Mouse (Mus musculus) midbrain, embryonic 14.5 days (tissue): ENCODE data around the gene Arhgap22. TPM values are rescaled to one million over a fixed set of nuclear protein-coding genes. Genes with fewer than 3 reads are reported as not detected.
A peak's percentile ranks its signal among the peaks of the same experiment; 100 is the strongest.

Source experiments
- ATAC-seq: fragments of 200-750 bp; cut with Nextera tagmentation; 2 replicates; pipeline ENCODE4 v1.8.0; 2017; ENCODE audit warnings: moderate number of reproducible peaks, moderate library complexity; ENCODE audit not compliant: low FRiP score, low TSS enrichment
- DNase-seq: peaks from one replicate; pipeline ENCODE4 v3.0.0-alpha.2; 2015
- H3K27ac ChIP-seq: fragments of 300-500 bp; sonication (generic); replicated peaks from 2 replicates; pipeline ENCODE4 v1.5.1; 2014; ENCODE audit warnings: mild to moderate bottlenecking, low read depth, low read length, moderate library complexity
- H3K27me3 ChIP-seq: fragments of 300-500 bp; sonication (generic); 2 replicates; pipeline ENCODE4 v1.6.1; 2014; ENCODE audit warnings: low read length, control low read depth, mixed read lengths; ENCODE audit not compliant: control insufficient read depth, insufficient read depth
- H3K36me3 ChIP-seq: fragments of 300-500 bp; sonication (generic); 2 replicates; pipeline ENCODE4 v1.6.1; 2014; ENCODE audit warnings: low read length, control low read depth; ENCODE audit not compliant: control insufficient read depth, insufficient read depth
- H3K4me1 ChIP-seq: fragments of 300-500 bp; sonication (generic); 2 replicates; pipeline ENCODE4 v1.6.1; 2014; ENCODE audit warnings: mild to moderate bottlenecking, antibody characterized with exemption, low read length, control low read depth; ENCODE audit not compliant: control insufficient read depth, insufficient read depth
- H3K4me2 ChIP-seq: fragments of 300-500 bp; sonication (generic); 2 replicates; pipeline ENCODE4 v1.6.1; 2014; ENCODE audit warnings: mild to moderate bottlenecking, low read length, moderate library complexity
- H3K4me3 ChIP-seq: fragments of 300-500 bp; sonication (generic); replicated peaks from 2 replicates; pipeline ENCODE4 v1.5.1; 2014; ENCODE audit warnings: low read depth, low read length
- H3K9ac ChIP-seq: fragments of 300-500 bp; sonication (generic); replicated peaks from 2 replicates; pipeline ENCODE4 v1.6.1; 2014; ENCODE audit warnings: mild to moderate bottlenecking, low read length, moderate library complexity
- H3K9me3 ChIP-seq: fragments of 300-500 bp; sonication (generic); 2 replicates; pipeline ENCODE4 v1.6.1; 2016; ENCODE audit warnings: low read length, control low read depth, mixed read lengths; ENCODE audit not compliant: control insufficient read depth
- WGBS: fragments of 180-500 bp; shearing (Covaris S2); extraction: QIAGEN DNeasy Blood & Tissue Kit; methylation state at CpG from one replicate; pipeline ENCODE4 v1.1.7; 2014; 5-methylcytosine and 5-hydroxymethylcytosine counted together
- polyA plus RNA-seq: library from polyadenylated mRNA; unstranded; fragments of >200 nt; fragmentation: Nextera tagmentation; extraction: Ambion mirVana; gene quantifications from 2 replicates; pipeline ENCODE4 v1.2.1, GENCODE M21; 2014

Arhgap22 gene
- 1.3 and 1.4 TPM in 2 replicates for polyA plus RNA-seq

DNA sequence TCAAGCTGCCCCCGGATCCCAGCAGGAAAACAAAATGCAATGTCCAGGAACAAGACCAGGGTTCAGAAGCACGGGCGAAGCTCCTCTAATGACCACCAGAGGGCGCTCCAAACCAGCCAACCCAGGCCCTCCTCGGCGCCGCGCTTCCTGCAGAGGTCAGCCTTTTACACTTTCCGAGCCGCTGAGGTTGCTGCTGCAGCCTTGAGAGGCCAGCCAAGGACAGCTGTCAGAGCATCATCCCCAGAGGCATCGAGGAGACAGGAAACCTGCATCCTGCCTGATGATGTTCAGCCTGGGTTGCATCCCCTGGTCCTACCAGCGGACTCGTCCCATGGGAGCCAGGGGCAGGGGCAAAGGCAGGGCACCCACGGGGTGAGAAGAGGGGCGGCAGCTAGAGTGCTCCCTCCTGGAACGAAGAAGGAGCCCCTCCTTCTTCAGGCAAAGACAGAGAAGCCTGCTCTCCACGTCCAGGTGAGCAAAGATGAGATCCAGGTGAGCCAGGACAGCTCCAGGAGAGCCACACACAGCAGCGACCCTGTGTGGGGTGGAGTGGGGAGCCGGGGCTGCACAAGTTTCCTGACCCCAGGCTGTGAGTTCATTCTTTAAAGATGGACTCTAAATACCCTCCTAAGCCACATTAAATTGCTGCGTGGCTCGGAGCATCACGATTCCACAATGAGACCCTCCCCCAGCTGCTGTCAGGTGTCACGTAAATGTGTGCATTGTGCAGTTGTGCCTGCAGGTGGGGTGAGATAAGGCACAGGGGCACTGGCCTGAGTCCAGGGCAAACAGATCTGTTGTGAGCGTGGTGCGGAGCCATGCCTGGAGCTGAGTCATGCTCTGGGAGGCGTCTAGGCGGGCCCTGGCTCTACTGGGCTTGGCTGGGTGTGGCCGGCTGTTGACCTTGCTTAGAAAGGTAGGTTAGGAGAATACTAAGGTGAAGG lies at the start of gene Arhgap22:
Arhgap22 (plus strand) TSS at position 204 of the 944 bp plus-strand sequence.
- ATAC-seq (peak; percentile 87), DNase-seq (peak; percentile 95)
- Histone ChIP-seq H3K9me3 (no peaks in the 10 kb centered on the region), H3K4me1 (0 out of 2 replicates have a peak, but pooled peaks cover 4% of the 10 kb centered on the region), H3K4me2 (peak within 1 kb of the TSS; percentile 53), H3K36me3 (no peaks in the 10 kb centered on the region), H3K27ac (no peak within 1 kb of the TSS), H3K4me3 (0 out of 2 replicates have a peak within 1 kb of the TSS, but pooled peaks have one; percentile 13), H3K27me3 (peaks cover 5% of the 10 kb centered on the region; the same call in 1 of the 2 replicates), H3K9ac (peak within 1 kb of the TSS; percentile 48)
- 19% methylated on average over 28 of the region's 28 CpGs for WGBS

- WGBS = 85% methylated on average over 4 of the region's 4 CpGs
- H3K4me1 ChIP-seq = no peaks in the 10 kb centered on the region
- H3K4me3 ChIP-seq = no peak overlapping the region
- H3K9ac ChIP-seq = no peak overlapping the region
- H3K27ac ChIP-seq = no peak overlapping the region
- H3K27me3 ChIP-seq = no peaks in the 10 kb centered on the region
- H3K36me3 ChIP-seq = no peaks in the 10 kb centered on the region
- DNase-seq = no peak
- no peak overlapping the region for H3K4me2 ChIP-seq
- H3K9me3 ChIP-seq = no peaks in the 10 kb centered on the region
- no peak for ATAC-seq
Measured at GRCm38 (mm10) chr14:33168750-33169149, 45.1 kb upstream of the Arhgap22 start.

- DNase-seq (no peak), ATAC-seq (no peak)
- Histone ChIP-seq H3K27ac (no peak overlapping the region), H3K4me2 (no peak overlapping the region), H3K27me3 (no peaks in the 10 kb centered on the region), H3K4me1 (no peaks in the 10 kb centered on the region), H3K36me3 (no peaks in the 10 kb centered on the region), H3K4me3 (no peak overlapping the region), H3K9ac (no peak overlapping the region), H3K9me3 (no peaks in the 10 kb centered on the region)
- 81% methylated on average over 1 of the region's 1 CpGs for WGBS
Measured at GRCm38 (mm10) chr14:33171942-33172341, 41.9 kb upstream of the Arhgap22 start.

- Histone ChIP-seq H3K4me3 (no peak overlapping the region), H3K27ac (no peak overlapping the region), H3K4me1 (no peaks in the 10 kb centered on the region), H3K36me3 (no peaks in the 10 kb centered on the region), H3K9me3 (no peaks in the 10 kb centered on the region), H3K4me2 (no peak overlapping the region), H3K27me3 (no peaks in the 10 kb centered on the region), H3K9ac (no peak overlapping the region)
- WGBS = 79% methylated on average over 4 of the region's 4 CpGs
- no peak for ATAC-seq
- DNase-seq = no peak
Measured at GRCm38 (mm10) chr14:33175059-33175821, 38.6 kb upstream of the Arhgap22 start.

GRCm38 (mm10) chr14:33180102-33180501 lies 33.7 kb upstream of the Arhgap22 start:
- Histone ChIP-seq H3K9ac (no peak overlapping the region), H3K4me1 (no peaks in the 10 kb centered on the region), H3K27me3 (no peaks in the 10 kb centered on the region), H3K9me3 (no peaks in the 10 kb centered on the region), H3K27ac (no peak overlapping the region), H3K36me3 (no peaks in the 10 kb centered on the region), H3K4me3 (no peak overlapping the region), H3K4me2 (no peak overlapping the region)
- DNase-seq = no peak
- WGBS = 91% methylated on average over 5 of the region's 5 CpGs
- ATAC-seq = no peak

GRCm38 (mm10) chr14:33185068-33185800 lies 28.6 kb upstream of the Arhgap22 start, which contains the start of gene Wdfy4:
Gene Wdfy4, minus strand, starts transcription at chr14:33185508.
- DNase-seq = no peak
- no peak for ATAC-seq
- 91% methylated on average over 11 of the region's 11 CpGs for WGBS
- H3K27me3 ChIP-seq = no peaks in the 10 kb centered on the region
- no peaks in the 10 kb centered on the region for H3K36me3 ChIP-seq
- no peak within 1 kb of the TSS for H3K4me3 ChIP-seq
- no peaks in the 10 kb centered on the region for H3K4me1 ChIP-seq
- no peak within 1 kb of the TSS for H3K9ac ChIP-seq
- no peaks in the 10 kb centered on the region for H3K9me3 ChIP-seq
- no peak within 1 kb of the TSS for H3K27ac ChIP-seq
- H3K4me2 ChIP-seq = no peak within 1 kb of the TSS

DNA sequence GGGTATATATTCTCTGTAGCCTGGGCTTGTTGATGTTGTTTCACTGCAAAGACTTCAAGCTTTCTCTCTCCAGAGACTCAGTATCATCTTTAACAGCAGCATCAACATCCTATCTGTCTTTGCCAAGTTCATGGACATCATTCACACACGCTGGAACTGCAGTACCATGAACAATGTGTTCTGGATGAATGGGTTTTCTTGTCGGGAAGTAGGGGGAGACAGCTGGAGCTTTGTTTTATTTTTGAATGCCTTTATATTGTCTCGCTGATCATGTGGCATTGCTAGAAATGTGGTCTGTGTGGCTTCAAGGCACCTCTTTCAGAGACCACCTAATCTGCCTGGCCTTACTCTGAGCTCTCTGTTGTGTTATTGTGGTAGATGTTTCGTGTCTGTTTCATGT lies 26.6 kb upstream of the Arhgap22 start:
- Histone ChIP-seq H3K27me3 (no peaks in the 10 kb centered on the region), H3K4me3 (no peak overlapping the region), H3K4me2 (no peak overlapping the region), H3K4me1 (no peaks in the 10 kb centered on the region), H3K27ac (no peak overlapping the region), H3K9ac (no peak overlapping the region), H3K9me3 (no peaks in the 10 kb centered on the region), H3K36me3 (no peaks in the 10 kb centered on the region)
- DNase-seq (no peak), ATAC-seq (no peak)
- WGBS = 14% methylated on average over 4 of the region's 4 CpGs

DNA sequence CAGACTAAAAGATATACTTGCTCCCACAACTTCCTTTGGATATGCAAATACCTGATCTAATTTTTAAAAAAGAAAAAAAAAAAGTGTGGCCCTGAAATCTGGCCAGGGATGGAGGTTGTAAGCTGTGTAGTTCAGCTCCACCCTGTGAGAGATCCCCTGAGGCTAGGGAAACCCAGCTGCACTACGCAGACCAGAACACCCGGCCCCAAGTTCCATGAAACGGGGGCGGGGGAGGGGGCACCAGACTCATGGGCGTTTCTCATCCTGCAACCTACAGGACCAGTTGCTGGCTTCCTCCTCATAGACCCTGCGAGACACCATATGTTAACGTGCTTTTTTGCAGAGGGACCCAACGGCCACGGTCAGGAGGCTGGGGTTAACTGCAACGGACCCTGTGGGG lies 24.6 kb upstream of the Arhgap22 start:
- WGBS = 81% methylated on average over 10 of the region's 10 CpGs
- DNase-seq (no peak), ATAC-seq (no peak)
- no peaks in the 10 kb centered on the region for H3K27me3 ChIP-seq
- no peaks in the 10 kb centered on the region for H3K36me3 ChIP-seq
- H3K4me3 ChIP-seq = no peak overlapping the region
- H3K9ac ChIP-seq = no peak overlapping the region
- no peaks in the 10 kb centered on the region for H3K4me1 ChIP-seq
- H3K27ac ChIP-seq = no peak overlapping the region
- no peaks in the 10 kb centered on the region for H3K9me3 ChIP-seq
- no peak overlapping the region for H3K4me2 ChIP-seq
